Mouse (Mus musculus): ENCODE results near the gene H2-Ob. TPM values are rescaled to one million over a fixed set of nuclear protein-coding genes. Genes with fewer than 3 reads are reported as not detected.

Gene H2-Ob
- polyA plus RNA-seq, 1 experiment = 15.1 TPM

DNA sequence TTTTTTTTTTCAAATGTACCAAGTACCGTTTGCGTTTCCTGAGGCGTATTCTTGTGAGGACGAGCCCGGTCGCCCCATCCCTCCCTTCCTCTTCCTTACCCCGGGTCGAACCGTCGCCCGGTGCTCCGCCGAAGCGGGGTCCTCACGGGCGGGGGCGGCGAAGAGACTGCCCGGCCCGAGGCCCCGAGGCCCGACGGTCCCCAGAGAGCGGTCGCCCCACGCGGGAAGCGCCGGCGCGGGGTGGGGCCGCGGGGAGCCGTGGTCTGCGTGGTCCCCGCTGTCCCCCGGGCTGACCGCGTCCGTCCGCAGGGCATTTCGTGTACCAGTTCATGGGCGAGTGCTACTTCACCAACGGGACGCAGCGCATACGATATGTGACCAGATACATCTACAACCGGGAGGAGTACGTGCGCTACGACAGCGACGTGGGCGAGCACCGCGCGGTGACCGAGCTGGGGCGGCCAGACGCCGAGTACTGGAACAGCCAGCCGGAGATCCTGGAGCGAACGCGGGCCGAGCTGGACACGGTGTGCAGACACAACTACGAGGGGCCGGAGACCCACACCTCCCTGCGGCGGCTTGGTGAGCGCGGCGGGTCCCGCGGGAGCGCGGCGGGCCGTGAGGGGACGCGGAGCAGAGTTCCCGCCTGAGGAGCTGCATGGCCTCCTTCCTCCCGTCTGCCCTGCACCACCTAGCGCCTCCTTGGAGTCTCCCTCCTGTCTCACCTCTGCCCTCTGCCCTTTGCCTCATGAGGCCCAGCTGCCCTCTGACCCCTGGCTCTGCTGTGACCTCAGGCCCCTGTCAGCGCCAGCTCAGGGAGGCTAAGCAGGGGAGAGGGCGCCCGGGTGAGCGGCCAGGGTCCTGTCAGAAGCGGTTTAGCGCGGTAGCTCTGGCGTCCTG lies 26.0 kb downstream of the H2-Ob start:
- Histone ChIP-seq H3K36me3 (ENCODE audit: control insufficient read depth, insufficient read depth, low read length) (no peaks in the 10 kb centered on the region), H3K4me1 (ENCODE audit: control insufficient read depth, insufficient read depth, low read length) (no peaks in the 10 kb centered on the region), H3K27me3 (replicated peaks; ENCODE audit: control insufficient read depth, insufficient read depth, low read length) (0 out of 2 replicates have a peak, but pooled peaks cover 2% of the 10 kb centered on the region), H3K27ac (ENCODE audit: insufficient read depth, low read depth, low read length) (no peak overlapping the region), H3K4me3 (ENCODE audit: insufficient read depth, low read depth, low read length) (peak overlapping the region; percentile 51)
- no peak for TF ChIP-seq CTCF (conservative IDR thresholded peaks at IDR 0.05; ENCODE audit: insufficient read depth, insufficient read length, low read depth, low read length)
- 3% methylated on average over 93 of the region's 93 CpGs for WGBS
- DNase-seq = peak; percentile 10

DNA sequence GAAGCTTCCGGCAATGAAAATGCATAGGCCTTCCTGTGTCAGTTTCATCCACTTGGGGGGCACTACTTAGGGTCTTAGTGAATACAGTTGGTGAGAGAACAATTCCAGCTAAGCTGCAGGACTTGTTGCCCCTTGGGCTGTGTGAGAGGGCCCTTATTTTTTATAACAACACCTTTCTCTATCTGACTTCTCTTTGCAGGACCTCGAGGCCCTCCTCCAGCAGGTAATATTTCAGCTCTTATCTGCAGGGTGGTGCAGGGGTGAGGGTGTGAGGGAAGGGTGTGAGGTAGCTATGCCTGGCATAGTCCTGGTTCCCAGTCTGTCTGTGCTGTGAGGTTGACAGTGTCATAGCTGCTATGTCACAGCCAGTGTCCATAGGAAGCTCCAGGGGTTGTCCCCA lies 29.6 kb downstream of the H2-Ob start:
- no peak for TF ChIP-seq CTCF (conservative IDR thresholded peaks at IDR 0.05; ENCODE audit: insufficient read depth, insufficient read length, low read depth, low read length)
- TF ChIP-seq POLR2A (IDR thresholded peaks at IDR 0.05; ENCODE audit: low read depth, low read length) = no peak
- Histone ChIP-seq H3K4me3 (ENCODE audit: insufficient read depth, low read depth, low read length) (no peak overlapping the region), H3K27me3 (replicated peaks; ENCODE audit: control insufficient read depth, insufficient read depth, low read length) (0 out of 2 replicates have a peak, but pooled peaks cover 2% of the 10 kb centered on the region), H3K36me3 (ENCODE audit: control insufficient read depth, insufficient read depth, low read length) (no peaks in the 10 kb centered on the region), H3K27ac (ENCODE audit: insufficient read depth, low read depth, low read length) (no peak overlapping the region), H3K4me1 (ENCODE audit: control insufficient read depth, insufficient read depth, low read length) (no peaks in the 10 kb centered on the region)
- WGBS = 81% methylated on average over 2 of the region's 2 CpGs
- DNase-seq = no peak

DNA sequence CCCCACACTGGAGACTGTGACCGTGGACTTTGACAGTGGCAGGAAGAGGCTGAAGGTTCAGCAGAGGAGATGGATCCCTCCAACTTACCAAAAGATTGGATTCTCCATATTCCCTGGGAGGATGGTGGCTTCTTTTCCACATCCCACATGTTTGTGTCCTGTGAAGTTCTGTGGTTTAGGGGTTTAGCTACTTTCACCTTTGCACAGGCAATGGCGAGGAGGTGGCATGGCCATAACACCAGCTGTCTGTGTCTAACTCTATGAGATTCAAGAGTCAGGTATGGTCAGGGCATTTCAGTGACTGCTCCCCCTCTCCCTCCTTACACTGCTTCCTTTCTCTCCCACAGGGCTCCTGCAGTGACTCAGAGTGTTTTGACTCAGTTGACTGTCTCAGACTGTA lies 30.0 kb downstream of the H2-Ob start:
- WGBS = 86% methylated on average over 2 of the region's 2 CpGs
- DNase-seq = no peak
- Histone ChIP-seq H3K27ac (ENCODE audit: insufficient read depth, low read depth, low read length) (no peak overlapping the region), H3K4me3 (ENCODE audit: insufficient read depth, low read depth, low read length) (no peak overlapping the region), H3K4me1 (ENCODE audit: control insufficient read depth, insufficient read depth, low read length) (no peaks in the 10 kb centered on the region), H3K36me3 (ENCODE audit: control insufficient read depth, insufficient read depth, low read length) (no peaks in the 10 kb centered on the region), H3K27me3 (replicated peaks; ENCODE audit: control insufficient read depth, insufficient read depth, low read length) (0 out of 2 replicates have a peak, but pooled peaks cover 2% of the 10 kb centered on the region)
- no peak for TF ChIP-seq CTCF (conservative IDR thresholded peaks at IDR 0.05; ENCODE audit: insufficient read depth, insufficient read length, low read depth, low read length)

DNA sequence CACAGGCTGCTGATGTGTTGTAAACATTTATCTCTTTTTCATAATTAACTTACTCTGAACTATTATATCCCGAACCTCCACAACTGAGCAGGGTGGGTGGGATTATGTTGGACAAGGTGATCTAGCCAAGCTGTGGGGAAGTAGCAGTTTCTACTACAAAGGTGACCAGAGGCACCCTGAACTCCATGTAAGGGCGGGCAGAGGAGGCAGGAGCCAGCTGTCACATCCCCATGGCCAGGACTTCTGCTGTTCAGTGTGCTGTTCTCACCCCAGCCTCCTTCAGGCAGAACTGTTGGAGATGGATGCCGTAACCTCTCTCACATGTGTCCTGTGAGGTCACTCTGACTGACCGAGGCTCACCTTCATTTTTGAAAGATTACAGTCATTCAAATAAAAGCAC lies 31.1 kb downstream of the H2-Ob start:
- Histone ChIP-seq H3K27me3 (replicated peaks; ENCODE audit: control insufficient read depth, insufficient read depth, low read length) (no peaks in the 10 kb centered on the region), H3K4me1 (ENCODE audit: control insufficient read depth, insufficient read depth, low read length) (no peaks in the 10 kb centered on the region), H3K27ac (ENCODE audit: insufficient read depth, low read depth, low read length) (no peak overlapping the region), H3K36me3 (ENCODE audit: control insufficient read depth, insufficient read depth, low read length) (no peaks in the 10 kb centered on the region), H3K4me3 (ENCODE audit: insufficient read depth, low read depth, low read length) (no peak overlapping the region)
- DNase-seq = no peak
- 73% methylated on average over 4 of the region's 4 CpGs for WGBS
- TF ChIP-seq POLR2A (IDR thresholded peaks at IDR 0.05; ENCODE audit: low read depth, low read length) (no peak), CTCF (conservative IDR thresholded peaks at IDR 0.05; ENCODE audit: insufficient read depth, insufficient read length, low read depth, low read length) (no peak)

DNA sequence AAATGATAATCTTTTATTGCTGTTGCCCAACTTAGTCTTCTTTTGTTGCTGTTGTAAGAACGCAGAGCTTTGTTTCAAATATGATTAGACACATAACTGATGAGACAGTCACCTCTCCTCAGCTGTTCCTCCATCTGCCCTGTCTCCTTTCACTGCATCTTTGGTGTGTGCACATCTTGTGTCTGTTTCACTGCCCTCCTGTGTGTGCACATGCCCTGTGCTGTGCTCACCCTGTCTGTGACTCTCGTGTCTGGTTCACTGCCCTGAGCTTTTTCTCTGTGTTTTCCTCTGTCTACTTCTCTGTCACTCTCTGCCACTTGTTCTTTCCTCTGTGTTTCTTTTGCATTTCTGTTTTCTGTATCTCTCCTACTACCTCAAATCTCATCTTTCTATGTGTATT lies 31.5 kb downstream of the H2-Ob start:
- 81% methylated on average over 2 of the region's 2 CpGs for WGBS
- no peak for DNase-seq
- TF ChIP-seq CTCF (conservative IDR thresholded peaks at IDR 0.05; ENCODE audit: insufficient read depth, insufficient read length, low read depth, low read length) (no peak), POLR2A (IDR thresholded peaks at IDR 0.05; ENCODE audit: low read depth, low read length) (no peak)

DNA sequence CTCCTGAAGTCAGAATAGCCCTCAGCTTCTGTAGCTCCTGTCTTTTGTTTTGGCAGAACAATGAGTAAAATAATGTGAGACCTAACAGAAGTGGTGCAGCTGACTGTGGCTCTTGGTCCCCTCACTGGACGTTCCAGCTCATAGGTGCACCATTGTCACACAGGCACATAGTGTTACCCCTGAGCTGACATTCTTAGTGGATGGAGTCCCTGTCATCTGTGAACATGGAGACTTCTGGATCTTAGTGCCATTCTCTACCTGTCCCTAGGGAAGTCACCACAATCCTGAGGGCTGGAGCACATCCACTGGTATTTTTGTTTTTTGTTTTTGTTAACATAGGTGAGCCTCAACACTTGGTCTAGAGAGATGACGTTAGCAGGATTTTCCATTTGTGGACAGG lies 32.2 kb downstream of the H2-Ob start:
- no peak overlapping the region for H3K27ac ChIP-seq (ENCODE audit: insufficient read depth, low read depth, low read length)
- WGBS = 79% methylated on average over 2 of the region's 2 CpGs
- no peak for DNase-seq
- H3K36me3 ChIP-seq (ENCODE audit: control insufficient read depth, insufficient read depth, low read length) = no peaks in the 10 kb centered on the region
- no peak overlapping the region for H3K4me3 ChIP-seq (ENCODE audit: insufficient read depth, low read depth, low read length)
- no peaks in the 10 kb centered on the region for H3K27me3 ChIP-seq (replicated peaks; ENCODE audit: control insufficient read depth, insufficient read depth, low read length)
- TF ChIP-seq POLR2A (IDR thresholded peaks at IDR 0.05; ENCODE audit: low read depth, low read length) = no peak
- TF ChIP-seq CTCF (conservative IDR thresholded peaks at IDR 0.05; ENCODE audit: insufficient read depth, insufficient read length, low read depth, low read length) = no peak
- no peaks in the 10 kb centered on the region for H3K4me1 ChIP-seq (ENCODE audit: control insufficient read depth, insufficient read depth, low read length)

More for the DNA sequence above, 31.5 kb downstream of the H2-Ob start:
- Histone ChIP-seq H3K27ac (ENCODE audit: insufficient read depth, low read depth, low read length) (no peak overlapping the region), H3K27me3 (replicated peaks; ENCODE audit: control insufficient read depth, insufficient read depth, low read length) (no peaks in the 10 kb centered on the region), H3K36me3 (ENCODE audit: control insufficient read depth, insufficient read depth, low read length) (no peaks in the 10 kb centered on the region), H3K4me3 (ENCODE audit: insufficient read depth, low read depth, low read length) (no peak overlapping the region), H3K4me1 (ENCODE audit: control insufficient read depth, insufficient read depth, low read length) (no peaks in the 10 kb centered on the region)

DNA sequence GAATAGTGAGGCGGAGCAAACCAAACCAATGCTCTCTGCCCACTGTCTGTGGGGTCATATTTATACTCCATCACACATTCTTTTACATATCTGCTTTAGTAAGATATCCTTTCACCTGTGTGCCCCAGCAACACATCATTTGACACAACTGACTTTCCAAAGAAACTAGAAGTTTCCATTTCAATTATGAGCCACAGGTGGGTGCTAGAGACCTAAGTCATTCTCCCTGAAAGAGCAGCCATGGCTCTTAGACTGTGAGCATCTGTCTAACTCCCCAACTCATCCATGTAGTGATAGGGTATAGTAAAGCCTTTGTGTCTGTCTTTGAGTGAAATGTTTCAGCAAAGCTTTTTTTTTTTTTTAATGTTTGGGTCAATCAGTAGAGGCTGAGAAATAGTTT lies 33.4 kb downstream of the H2-Ob start:
- Histone ChIP-seq H3K27ac (ENCODE audit: insufficient read depth, low read depth, low read length) (no peak overlapping the region), H3K4me3 (ENCODE audit: insufficient read depth, low read depth, low read length) (no peak overlapping the region), H3K4me1 (ENCODE audit: control insufficient read depth, insufficient read depth, low read length) (no peaks in the 10 kb centered on the region), H3K27me3 (replicated peaks; ENCODE audit: control insufficient read depth, insufficient read depth, low read length) (no peaks in the 10 kb centered on the region), H3K36me3 (ENCODE audit: control insufficient read depth, insufficient read depth, low read length) (no peaks in the 10 kb centered on the region)
- TF ChIP-seq POLR2A (IDR thresholded peaks at IDR 0.05; ENCODE audit: low read depth, low read length) = no peak
- TF ChIP-seq CTCF (conservative IDR thresholded peaks at IDR 0.05; ENCODE audit: insufficient read depth, insufficient read length, low read depth, low read length) = no peak
- WGBS = 91% methylated on average over 1 of the region's 1 CpGs
- no peak for DNase-seq

Measured in kidney, adult 2 months (tissue).